Mouse (Mus musculus): Measurements from ENCODE around the gene Gm525. TPM values are rescaled to one million over a fixed set of nuclear protein-coding genes. Genes with fewer than 3 reads are reported as not detected.

Gene Gm525
- polyA plus RNA-seq, 1 experiment from 2014 or later = not detected

Other genes with a start within 250 kb of the Gm525 start
- gene Akap1, start 209.3 kb upstream of the Gm525 start, polyA plus RNA-seq (2015; fragmentation: Nextera tagmentation; extraction: Ambion mirVana) = 9.2 and 11.4 TPM in 2 replicates
- gene Scpep1, start 118.4 kb upstream of the Gm525 start, polyA plus RNA-seq (2015; fragmentation: Nextera tagmentation; extraction: Ambion mirVana) = 40.4 and 47.1 TPM in 2 replicates
- not detected in 2 replicates for gene Elobl, start 106.9 kb upstream of the Gm525 start, polyA plus RNA-seq (2015; fragmentation: Nextera tagmentation; extraction: Ambion mirVana)
- gene Coil, start 103.6 kb upstream of the Gm525 start, polyA plus RNA-seq (2015; fragmentation: Nextera tagmentation; extraction: Ambion mirVana) = 5.6 and 7.1 TPM in 2 replicates
- 18.0 and 20.6 TPM in 2 replicates for gene Trim25, start 74.5 kb upstream of the Gm525 start, polyA plus RNA-seq (2015; fragmentation: Nextera tagmentation; extraction: Ambion mirVana)
- 0.69 and 0.82 TPM in 2 replicates for gene Dgke, start 7.0 kb upstream of the Gm525 start, polyA plus RNA-seq (2015; fragmentation: Nextera tagmentation; extraction: Ambion mirVana)
- gene Nog, start 228.5 kb downstream of the Gm525 start, polyA plus RNA-seq (2015; fragmentation: Nextera tagmentation; extraction: Ambion mirVana) = not detected in 2 replicates

All from liver, embryonic 13.5 days (tissue).